Mouse (Mus musculus): ENCODE measurements around the gene Rbm25. TPM values are rescaled to one million over a fixed set of nuclear protein-coding genes. Genes with fewer than 3 reads are reported as not detected.
A peak's percentile ranks its signal among the peaks of the same experiment; 100 is the strongest.

Gene Rbm25
- total RNA-seq, 2 experiments from 2014 or later: 124 to 131 TPM

DNA sequence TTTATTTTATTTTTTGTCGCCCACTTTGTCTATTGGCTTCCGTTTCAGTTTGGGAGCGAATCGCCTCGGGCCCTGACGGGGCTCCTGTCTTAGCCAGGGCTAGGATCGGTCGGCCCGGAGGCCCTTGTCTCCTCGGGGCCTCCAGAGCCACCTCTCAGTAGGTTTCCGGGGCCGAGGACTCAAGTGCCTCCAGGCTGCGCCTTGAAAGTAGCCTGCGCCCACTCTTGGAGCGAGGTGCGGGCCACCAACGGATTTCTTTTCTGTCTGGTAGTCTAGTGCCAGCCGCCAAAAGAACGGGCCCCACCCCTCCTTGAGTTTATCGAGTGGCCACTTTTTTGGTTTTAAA lies 1.6 kb downstream of the Rbm25 start:
- intact Hi-C loops (cut with DNase I): loop anchor here (5.0 kb wide), 1 partner anchor 35 kb away; the partner anchor contains the start of gene Zfyve1
- DNase-seq (ENCODE audit: extremely low spot score in 1 of 2, low spot score in 2 of 2): peak; percentile 19 to 62

DNA sequence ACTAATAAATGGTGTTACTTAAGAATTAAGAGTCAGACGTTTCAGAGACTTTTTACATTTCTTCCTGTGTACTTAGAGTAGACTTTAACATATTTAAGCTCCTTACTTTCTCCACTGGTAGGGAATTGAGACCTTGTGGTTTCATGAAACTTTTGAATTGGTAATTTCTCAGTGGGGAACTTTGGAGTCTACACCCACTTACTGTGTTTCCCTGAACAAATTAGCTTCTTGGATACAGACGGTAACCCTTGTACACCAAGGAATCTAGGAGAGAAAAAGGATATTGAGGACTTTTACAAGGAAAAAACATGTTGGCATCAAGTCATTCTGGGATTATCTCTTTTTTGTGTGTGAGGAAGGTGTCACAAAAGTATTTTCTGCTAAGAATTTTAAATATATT lies 2.8 kb downstream of the Rbm25 start:
- intact Hi-C loops (cut with DNase I): loop anchor here (5.0 kb wide), 1 partner anchor 37 kb away; the partner anchor contains the start of gene Zfyve1
- DNase-seq (ENCODE audit: extremely low spot score in 1 of 2, low spot score in 2 of 2): no peak

DNA sequence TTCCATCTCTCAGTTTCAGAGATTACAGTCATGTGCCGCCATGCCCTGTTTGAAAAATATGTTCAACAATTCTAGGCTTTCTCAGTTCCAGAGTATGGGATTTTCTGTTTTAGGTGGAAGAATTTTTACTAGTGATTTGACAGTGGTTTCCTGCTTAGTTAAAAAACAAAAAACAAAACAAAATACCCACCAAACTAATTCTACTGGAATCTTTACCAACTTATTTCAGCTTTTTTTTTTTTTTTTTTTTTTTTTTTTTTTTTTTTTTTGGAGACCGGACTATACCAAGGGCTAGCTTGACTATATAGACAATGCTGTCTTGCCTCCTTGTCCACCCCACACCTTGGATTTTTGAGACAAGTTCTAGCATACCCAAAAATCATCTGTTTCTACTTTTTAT lies 10.2 kb downstream of the Rbm25 start:
- intact Hi-C loops (cut with DNase I): no loop called here
- DNase-seq (ENCODE audit: extremely low spot score in 1 of 2, low spot score in 2 of 2): no peak

DNA sequence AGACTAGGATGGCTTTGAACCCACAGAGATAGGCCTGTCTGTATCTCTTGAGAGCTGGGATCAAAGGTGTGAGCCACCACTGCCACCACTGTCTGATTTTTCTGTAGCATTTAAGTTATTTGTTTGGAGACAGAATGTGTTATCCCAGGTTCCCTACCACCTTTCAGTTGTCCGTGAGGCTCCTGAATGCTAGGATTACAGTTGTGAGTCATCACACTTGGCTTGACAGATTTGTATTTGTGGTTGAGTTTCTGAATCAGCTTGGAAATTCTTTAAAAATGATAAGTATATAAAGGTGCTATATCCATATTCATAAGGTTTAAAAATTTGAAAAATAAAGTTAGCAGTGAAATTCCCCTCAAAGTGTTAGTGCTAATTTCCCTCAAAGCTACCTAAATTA lies 12.1 kb downstream of the Rbm25 start:
- intact Hi-C loops (cut with DNase I): no loop called here
- no peak for DNase-seq (ENCODE audit: extremely low spot score in 1 of 2, low spot score in 2 of 2)

DNA sequence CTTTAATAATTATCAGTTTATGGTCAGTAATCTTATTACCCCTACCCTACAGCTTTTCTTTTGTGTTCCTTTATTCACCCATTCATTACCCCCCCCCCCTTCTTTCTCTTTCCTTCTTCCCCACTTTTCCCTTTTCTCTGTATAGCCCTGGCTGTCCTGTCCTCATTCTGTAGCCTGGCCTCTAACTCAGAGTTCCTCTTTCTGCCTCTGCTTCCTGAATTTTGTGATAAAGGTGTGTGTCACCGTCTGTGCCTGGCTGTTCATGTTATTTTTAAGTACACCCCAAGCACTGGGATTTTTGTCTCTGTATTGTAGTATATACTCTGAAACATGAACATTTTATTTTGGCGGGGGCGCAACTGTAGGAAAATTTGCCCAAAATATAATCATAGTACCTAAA lies 19.3 kb downstream of the Rbm25 start:
- intact Hi-C loops (cut with DNase I): no loop called here
- DNase-seq (ENCODE audit: extremely low spot score in 1 of 2, low spot score in 2 of 2): no peak

DNA sequence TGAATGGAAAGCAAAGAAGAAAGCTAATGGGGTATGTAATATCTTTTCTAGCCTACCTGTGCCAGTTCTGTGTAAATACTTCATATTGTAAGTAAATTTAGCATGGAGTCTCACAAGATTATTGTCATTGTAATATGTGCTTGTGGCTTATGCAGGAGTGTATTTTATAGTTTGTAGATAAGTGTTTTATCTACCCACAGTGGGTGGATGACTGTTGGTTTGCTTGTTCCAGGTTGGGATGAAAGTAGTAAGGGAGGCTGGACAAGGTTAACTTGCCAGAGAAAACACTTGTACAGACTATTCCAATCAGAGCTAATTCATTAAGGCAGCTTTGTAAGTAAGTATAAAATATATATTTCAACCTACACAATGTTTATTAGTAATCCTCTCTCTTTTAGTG lies 20.4 kb downstream of the Rbm25 start:
- DNase-seq (ENCODE audit: extremely low spot score in 1 of 2, low spot score in 2 of 2): no peak
- intact Hi-C loops (cut with DNase I): no loop called here

DNA sequence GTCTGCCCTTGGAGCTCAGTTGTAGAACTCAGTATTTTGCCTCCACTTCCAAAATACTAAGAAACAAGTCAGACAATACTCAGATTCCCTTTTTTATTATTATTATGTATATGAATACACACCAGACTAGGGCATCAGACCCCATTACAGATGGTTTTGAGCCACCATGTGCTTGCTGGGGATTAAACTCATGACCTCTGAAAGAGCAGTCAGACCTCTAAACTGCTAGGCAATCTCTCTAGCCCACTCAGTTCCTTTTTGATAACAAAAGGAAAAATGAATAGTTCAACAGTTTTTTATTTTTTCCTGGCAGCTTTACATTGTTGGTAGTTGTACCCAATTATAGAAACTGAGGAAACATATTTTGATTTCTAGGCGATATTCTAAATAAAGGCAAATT lies 54.4 kb downstream of the Rbm25 start:
- intact Hi-C loops (cut with DNase I): no loop called here
- DNase-seq (ENCODE audit: extremely low spot score in 1 of 2, low spot score in 2 of 2): no peak

DNA sequence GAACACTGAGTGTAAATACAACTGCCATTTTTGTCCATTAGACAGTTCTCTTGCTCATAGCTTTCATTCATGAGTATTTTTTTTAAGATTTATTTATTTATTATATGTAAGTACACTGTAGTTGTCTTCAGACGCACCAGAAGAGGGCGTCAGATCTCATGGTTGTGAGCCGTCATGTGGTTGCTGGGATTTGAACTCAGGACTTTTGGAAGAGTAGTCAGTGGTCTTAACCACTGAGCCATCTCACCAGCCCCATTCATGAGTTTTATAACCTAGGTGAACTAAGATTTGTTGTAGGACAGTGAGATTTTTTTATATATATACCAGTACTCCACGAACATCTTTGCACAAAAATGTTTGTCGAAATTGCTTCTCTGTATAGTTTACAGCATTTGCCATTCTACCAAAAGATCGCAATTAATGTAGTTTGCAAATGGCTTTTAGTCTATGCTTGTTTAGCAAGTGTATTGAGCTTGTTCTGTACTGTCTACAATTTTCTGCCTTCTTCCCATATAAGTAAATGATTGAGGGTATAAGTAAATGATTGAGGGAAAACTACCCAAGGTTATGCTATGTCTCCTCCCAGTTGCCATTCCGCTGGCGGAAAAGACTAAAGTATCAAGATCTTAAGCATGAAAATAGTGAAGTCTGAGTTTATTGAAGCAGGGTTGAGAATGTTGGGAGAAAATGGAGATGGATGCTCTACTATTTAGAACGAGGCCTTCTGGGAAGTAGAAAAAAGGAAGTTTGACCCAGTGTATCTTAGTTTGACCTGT lies 55.7 kb downstream of the Rbm25 start:
- intact Hi-C loops (cut with DNase I): no loop called here
- DNase-seq (ENCODE audit: extremely low spot score in 1 of 2, low spot score in 2 of 2): no peak

DNA sequence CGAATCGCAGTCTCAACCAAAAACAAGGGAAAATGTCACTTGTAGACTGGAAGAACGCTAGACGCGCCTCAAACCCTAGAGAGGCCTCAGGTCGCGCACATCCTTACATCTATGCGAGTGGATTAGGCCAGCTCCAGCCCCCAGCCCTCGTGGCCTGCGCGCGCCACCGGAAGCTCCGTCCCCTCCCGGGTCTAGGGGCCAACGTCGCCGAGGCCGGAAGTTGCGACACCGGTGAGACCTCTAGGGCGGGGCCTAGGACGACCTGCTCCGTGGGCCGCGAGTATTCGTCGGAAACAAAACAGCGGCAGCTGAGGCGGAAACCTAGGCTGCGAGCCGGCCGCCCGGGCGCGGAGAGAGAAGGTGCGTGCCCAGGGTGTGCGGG lies 56.9 kb downstream of the Rbm25 start, which contains the start of gene Psen1:
Psen1 (plus strand) TSS at position 219 of the 382 bp plus-strand sequence.
- intact Hi-C loops (cut with DNase I): no loop called here
- peak; percentile 91 to 97 for DNase-seq (ENCODE audit: extremely low spot score in 1 of 2, low spot score in 2 of 2)

DNA sequence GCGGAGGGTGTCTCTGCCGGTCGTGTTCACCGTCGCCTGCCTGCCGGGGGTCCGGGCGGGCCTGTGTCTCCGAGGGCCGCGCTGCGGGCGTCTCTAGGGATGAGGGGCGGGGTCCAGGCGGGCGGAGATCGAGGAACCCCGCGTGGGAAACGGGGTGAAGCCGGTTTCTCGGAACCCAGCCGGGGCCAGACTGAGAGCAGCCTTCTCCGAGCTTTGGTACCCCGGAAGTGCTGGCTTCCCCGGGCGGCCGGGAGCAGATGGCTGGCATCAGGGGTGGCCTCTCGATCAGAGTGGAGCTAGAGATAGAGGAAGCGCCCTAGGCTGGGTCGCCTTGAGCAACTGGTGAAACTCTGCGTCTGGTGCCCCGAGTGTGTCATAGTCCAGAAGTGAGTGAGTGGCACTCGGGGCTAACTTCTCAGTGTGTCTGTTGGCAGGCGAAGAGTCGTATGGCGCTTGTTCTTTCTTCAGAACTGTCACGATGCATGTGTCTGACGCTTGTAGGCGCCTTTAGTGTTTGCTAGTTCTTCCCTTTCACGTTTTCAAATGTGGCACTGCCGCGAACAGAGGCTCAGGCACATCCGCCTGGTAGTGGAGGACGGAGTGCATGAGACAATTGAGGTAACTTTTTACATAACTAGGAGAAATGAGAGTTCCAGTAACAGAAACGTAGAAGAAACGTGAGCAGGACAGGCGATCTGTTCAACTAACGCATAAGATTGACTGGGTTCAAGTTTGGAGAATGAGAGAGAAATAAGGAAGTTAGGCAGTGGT lies 57.5 kb downstream of the Rbm25 start:
- intact Hi-C loops (cut with DNase I): no loop called here
- peak in 1 of 2 experiments; percentile 29 for DNase-seq (ENCODE audit: extremely low spot score in 1 of 2, low spot score in 2 of 2)

DNA sequence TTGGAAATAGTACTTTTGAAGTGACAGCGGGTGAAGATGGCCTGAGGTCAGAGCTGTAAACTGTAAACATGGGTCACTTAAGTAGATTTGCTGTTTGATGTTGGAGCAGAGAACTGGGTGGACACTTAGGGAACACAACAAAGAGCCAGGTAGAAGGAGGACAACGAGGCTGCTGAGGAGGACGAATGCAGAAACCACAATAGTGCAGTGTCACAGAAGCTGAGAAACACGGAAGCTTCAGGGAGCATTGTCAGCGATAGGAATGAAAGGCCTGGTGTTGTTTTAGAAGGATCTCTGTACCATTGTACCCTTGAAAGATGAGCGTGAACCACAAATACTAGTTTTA lies 58.0 kb downstream of the Rbm25 start:
- no peak for DNase-seq (ENCODE audit: extremely low spot score in 1 of 2, low spot score in 2 of 2)
- intact Hi-C loops (cut with DNase I): no loop called here

DNA sequence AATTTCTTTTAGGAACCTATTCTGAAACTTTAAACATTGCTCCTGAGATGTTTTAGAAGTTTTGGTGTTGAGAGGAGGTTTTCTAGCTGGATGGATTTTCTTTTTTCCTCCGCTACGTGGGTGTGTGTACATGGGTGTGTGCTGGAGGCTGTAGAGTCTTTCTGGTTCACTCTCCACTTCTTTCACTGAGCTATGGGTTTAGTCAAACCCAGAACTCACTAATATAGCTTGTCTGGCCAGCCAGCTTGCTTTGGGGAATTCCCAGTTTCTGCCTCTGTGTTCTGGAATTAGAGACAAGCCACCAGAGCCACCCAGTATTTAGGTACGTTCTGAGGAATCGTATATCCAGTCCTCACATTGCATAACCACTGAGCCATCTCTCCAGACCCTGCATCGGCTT lies 63.0 kb downstream of the Rbm25 start:
- intact Hi-C loops (cut with DNase I): no loop called here
- DNase-seq (ENCODE audit: extremely low spot score in 1 of 2, low spot score in 2 of 2): no peak

DNA sequence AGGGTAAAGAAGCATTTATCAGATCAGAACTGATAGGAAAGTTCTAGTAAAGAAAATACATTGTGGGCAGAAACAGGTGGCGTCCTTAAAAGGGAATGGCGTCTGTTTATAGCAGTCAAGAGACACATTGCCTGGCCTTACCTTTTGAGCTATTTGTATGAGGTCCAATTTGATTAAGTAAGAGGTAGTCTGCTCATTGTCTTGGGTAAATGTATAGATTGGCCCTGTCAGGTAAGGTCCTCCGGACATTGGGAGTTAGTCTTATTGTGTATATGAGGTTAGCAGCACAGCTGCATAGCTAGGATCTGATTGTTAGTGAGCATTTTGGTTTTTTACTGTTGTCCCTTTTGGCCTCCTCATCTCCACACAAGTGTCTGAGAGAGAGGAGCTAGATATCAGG lies 63.6 kb downstream of the Rbm25 start:
- DNase-seq (ENCODE audit: extremely low spot score in 1 of 2, low spot score in 2 of 2): no peak
- intact Hi-C loops (cut with DNase I): no loop called here

DNA sequence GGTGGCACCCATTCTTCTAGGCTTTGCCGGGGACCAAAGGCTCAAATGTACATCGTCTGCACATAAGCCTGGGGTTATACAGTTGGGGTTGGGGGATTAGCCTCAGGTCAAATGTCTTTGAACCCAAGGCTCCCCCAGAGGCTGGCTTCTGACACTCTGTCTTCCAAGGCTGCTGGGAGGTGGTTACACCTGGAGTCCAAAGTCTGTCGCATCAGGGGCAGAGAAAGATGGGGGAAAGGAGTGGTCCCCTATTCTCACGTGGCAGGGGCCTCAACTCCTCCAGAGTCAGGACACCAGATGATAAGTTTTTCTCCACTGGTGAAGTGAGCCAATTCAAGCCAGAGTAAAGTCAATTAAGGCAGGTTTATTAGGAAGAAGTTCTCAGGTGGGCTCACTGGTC lies 67.6 kb downstream of the Rbm25 start:
- DNase-seq (ENCODE audit: extremely low spot score in 1 of 2, low spot score in 2 of 2): no peak
- intact Hi-C loops (cut with DNase I): no loop called here

DNA sequence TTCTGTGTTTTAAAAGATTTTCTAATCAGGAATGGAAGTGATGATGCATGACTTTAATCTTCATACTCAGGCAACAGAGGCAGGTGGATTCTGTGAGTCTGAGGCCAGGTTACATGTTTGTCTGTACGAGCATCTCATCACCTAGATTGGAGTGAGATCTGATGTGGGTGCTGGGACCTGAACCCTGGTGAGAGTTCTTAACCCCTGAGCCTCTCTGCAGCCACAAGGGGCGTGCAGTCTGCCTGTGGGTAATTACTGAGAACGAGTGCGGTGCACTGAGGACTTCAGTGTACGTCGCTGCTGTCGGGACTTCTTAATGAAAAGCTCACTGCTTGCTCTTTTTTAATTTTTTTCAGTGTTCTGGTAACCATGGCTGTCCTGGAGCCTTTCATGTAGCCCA lies 70.6 kb downstream of the Rbm25 start:
- intact Hi-C loops (cut with DNase I): no loop called here
- no peak for DNase-seq (ENCODE audit: extremely low spot score in 1 of 2, low spot score in 2 of 2)

DNA sequence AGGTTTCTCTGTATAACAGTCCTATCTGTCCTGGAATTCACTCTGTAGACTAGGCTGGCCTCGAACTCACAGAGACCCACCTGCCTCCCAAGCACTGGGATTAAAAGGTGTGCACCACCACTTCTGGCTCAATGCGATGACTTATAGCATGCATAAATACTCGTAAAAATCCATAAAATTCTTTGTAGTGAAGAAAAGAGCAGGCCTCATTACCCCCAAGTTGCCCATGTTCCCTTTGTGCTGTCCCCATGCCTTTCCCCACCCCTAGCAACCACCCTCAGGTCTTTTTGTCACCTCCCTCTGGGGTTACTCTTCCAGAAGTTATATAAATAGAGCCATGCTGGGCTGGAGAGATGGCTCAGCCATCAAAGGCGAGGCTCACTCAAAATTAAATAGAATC lies 71.8 kb downstream of the Rbm25 start:
- intact Hi-C loops (cut with DNase I): no loop called here

DNA sequence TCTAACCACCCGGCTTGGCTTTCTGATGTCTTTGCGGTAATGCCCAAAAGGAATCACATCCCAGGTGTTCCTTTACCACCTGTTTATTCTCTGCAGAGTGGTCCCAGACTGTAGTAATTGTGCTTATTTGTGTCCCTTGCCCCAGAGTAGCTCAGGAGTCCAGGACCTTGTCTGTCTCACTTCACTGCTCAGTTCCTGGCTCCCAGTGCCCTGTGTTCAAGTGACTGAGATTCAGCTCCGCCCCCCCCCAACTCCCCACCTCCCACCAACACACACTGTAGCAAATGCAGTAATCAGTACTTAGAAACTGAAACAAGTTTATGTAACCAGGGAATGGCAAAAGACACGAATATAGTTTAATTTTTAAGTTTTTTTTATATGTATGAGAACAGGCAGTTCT lies 75.9 kb downstream of the Rbm25 start:
- no peak for DNase-seq (ENCODE audit: extremely low spot score in 1 of 2, low spot score in 2 of 2)
- intact Hi-C loops (cut with DNase I): no loop called here

More for the DNA sequence above, 71.8 kb downstream of the Rbm25 start:
- no peak for DNase-seq (ENCODE audit: extremely low spot score in 1 of 2, low spot score in 2 of 2)

DNA sequence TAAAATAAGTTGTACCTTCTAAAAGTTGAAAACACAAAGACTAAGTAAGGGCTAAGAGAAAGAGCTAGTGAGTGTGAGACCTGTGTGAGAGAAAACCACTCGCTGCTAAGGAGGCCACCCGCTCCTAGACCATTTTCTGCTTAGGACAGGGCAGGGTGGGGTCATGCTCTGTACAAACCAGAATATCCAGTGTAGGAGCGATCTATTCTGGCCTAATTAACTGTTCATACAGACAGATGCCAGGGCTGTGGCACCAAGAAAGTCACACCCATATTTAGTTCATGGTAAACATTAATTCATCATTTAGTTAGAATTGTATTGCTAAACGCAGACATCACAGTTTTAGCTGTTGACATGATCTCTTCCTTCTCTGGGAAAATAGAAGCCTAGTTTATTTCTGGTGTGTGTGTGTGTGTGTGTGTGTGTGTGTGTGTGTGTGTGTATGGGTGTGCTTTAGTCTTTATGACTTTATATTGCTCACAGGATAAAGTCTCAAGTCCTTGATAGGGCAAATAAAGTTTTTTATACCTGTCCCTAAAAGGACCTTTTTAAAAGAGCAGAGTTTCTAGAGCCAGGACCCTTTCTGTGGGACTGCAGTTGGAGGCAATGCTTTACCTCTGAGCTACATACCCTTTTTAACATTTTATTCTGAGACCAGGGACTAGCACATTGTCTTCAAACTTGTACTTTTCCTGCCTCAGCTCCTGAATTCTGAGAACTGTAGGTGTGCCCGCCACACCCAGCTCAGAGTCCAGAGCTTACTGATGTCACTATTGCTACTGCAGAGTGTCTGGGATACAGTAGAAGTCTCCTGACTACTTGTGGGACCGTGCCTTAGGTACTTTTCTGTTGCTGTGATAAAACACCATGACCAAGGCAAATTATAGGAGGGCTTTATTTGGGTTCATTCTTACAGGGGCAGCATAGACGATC lies 77.4 kb downstream of the Rbm25 start:
- no peak for DNase-seq (ENCODE audit: extremely low spot score in 1 of 2, low spot score in 2 of 2)
- intact Hi-C loops (cut with DNase I): no loop called here

DNA sequence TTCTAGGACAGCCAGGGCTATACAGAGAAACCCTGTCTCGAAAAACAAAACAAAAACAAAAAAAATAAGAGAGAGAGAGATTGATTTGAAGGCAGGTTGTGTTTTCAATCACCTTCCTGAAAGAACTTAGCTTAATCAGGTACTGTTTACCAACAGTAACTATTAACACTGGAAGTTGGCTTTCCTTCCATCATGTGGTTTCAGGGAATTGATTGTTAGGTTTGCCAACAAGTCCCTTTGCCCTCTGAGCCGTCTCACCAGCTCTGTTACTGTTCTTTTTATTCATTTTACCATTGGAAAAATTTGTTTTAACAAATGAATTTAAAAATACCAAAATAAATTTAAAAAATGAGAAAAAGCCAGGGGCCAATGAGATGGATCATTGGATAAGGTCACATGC lies 78.9 kb downstream of the Rbm25 start:
- intact Hi-C loops (cut with DNase I): loop anchor here (10.0 kb wide), 1 partner anchor 345 kb away; the partner anchor contains the start of gene Acot3
- DNase-seq (ENCODE audit: extremely low spot score in 1 of 2, low spot score in 2 of 2): no peak
